Mouse (Mus musculus): ENCODE results near the gene Tcaim.

DNA sequence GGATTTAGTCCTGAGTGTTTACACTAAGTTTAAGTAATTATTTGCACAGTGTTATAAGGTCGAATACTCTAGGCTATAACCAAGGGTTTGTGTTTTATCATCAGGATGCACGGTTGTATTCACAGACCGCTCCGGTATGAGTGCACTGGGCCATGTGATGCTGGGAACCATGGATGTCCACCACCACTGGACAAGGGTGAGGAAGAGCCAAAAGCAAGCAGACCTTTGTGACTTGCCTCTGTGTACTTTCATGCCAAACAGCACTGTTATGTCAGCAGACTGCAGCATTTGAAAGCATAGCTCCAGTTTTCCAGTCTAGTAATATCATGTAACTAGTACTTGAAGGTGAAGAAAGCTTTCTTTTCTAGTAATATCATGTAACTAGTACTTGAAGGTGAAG lies 21.4 kb downstream of the Tcaim start:
- TF ChIP-seq CTCF (IDR thresholded peaks at IDR 0.05; ENCODE audit: extremely low read depth, insufficient read depth, low read length) (no peak), POLR2A (IDR thresholded peaks at IDR 0.05; ENCODE audit: extremely low read depth, insufficient read depth, low read length) (no peak)
